Mouse (Mus musculus) heart, postnatal 4 days (tissue): ENCODE measurements around the gene Celf6. TPM values are rescaled to one million over a fixed set of nuclear protein-coding genes. Genes with fewer than 3 reads are reported as not detected.
A peak's percentile ranks its signal among the peaks of the same experiment; 100 is the strongest.

Experiments
- DNase-seq: peaks from one replicate; pipeline ENCODE4 v3.0.0; 2021
- total RNA-seq, 2 experiments: library from RNA; stranded (reverse); gene quantifications; 2 replicates each; pipeline ENCODE4 v1.2.3; 2021

The Celf6 gene
- under 1 TPM; 0.09 to 0.12 TPM for total RNA-seq

DNA sequence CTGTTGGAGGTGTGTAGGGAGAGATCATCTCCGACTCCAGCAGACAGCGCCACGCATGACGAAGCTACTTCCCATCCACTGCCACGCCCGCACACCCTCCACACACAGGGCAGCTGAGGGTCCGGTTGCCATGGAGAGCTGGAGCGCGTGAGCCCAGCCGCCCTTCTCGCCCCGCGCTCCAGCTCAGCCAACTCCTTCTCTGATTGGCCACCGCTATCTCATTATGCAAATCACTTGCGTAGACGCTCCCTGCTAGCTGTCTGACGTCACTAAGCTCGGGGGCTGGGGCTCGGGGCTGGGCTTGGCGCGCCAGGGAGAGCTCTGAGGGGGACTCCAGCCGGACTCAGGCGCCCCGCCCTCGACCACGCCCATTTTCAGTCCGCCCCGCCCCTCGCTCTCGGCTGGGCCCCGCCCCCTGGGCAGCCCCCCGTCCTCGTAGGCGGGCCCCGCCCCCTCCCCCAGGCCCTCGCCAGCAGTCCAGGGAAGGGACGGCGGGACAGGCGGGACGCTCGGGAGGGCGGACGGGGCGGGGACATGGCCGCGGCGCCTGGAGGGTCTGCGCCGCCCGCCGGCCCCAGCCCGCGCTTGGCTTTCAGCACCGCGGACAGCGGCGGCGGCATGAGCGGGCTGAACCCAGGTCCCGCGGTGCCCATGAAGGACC is at the start of gene Celf6:
Gene Celf6, plus strand, starts transcription at position 74 of the 661 bp plus-strand sequence.
- DNase-seq: peak; percentile 94

DNA sequence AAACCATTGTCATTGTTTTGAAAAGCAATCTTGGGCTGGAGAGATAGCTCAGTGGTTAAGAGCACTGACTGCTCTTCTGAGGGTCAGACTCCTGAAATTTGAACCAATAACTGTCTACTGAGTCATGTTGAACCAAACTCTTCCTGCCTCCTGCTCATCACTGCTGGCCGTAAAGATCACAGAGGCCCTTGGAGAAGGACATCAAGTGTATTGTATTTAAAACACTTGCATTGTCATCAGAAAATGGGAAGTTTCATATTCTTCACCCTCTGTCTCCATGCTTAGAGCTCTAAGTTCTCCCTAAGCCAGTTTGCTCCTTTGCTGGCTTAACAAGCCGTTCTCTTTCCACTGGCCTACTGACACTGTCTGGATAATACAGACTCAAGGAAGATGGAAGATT is 49.4 kb upstream of the Celf6 start:
- DNase-seq: no peak

DNA sequence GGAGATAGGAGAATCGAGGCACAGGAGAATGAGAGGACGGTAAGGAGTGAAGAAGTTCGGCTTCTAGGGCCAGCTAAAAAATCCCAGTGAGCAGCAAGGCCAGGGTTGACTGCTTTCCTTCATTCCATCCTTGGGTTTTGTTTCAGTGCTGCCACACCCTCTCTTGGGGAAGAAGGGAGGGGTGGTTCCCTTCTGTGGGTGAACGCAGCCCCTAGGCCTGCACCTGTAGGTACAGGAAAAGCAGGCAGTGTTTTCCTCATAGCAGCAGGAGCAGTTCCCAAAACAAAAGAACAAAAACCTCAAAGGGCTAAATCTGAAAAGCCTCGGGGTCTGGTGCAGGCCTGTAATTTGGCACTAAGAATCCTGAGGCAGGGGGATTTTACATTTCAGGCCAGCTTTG is 46.1 kb upstream of the Celf6 start:
- no peak for DNase-seq

DNA sequence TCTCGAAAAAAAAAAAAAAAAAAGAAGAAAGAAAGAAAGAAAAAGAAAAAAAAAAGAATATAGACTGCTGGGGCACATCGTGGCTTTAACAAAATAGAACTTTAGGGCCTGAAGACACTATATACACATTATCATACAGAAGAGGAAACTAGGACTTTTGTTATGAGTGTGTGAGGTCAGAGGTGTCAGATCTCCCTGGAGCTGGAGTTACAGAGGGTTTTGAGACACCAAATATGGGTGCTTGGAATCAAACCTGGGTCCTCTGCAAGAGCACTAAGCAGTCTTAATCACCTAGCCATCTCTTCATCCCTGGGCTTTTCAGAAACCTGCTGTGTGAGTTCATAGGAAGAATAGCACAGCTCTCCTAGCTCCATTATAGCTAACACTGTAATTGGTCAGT is 44.3 kb upstream of the Celf6 start:
- no peak for DNase-seq

DNA sequence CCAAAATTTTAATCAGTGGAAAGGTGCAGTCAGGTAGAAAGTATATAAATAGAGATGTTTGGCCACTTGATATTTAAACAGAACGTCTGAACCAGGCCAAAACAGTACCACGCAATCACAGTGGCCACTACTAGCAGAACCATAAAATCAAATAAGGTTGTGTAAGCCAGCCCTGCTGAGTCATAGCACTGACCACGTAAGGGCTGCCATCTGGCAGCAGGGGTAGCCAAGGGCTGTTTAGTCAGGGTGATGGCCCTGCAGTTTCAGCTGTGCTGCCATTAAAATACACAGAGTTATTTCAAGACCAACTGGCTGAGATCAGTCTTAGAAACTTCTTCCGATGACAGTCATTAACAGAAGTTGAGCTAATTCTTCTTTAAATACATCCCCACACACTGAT is 43.8 kb upstream of the Celf6 start:
- no peak for DNase-seq

DNA sequence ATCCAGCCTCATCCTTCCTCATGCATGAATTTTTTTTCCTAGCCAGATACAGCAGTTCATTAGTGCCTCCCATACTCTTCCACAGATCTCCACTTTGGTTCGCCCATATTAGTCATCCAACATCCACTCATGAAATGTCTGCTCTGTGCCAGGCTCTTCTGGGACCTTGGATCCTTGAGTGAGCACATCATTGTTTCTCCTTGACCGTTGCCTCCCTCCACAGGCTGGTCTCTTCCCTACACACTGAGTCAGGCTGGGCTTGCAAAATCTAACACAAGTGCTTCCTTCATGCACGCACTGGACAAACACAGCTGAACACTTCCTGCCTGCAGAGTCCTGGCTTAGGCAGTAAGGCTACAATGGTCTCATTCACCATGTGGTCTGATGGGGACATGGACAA is 40.1 kb upstream of the Celf6 start:
- peak; percentile 15 for DNase-seq

DNA sequence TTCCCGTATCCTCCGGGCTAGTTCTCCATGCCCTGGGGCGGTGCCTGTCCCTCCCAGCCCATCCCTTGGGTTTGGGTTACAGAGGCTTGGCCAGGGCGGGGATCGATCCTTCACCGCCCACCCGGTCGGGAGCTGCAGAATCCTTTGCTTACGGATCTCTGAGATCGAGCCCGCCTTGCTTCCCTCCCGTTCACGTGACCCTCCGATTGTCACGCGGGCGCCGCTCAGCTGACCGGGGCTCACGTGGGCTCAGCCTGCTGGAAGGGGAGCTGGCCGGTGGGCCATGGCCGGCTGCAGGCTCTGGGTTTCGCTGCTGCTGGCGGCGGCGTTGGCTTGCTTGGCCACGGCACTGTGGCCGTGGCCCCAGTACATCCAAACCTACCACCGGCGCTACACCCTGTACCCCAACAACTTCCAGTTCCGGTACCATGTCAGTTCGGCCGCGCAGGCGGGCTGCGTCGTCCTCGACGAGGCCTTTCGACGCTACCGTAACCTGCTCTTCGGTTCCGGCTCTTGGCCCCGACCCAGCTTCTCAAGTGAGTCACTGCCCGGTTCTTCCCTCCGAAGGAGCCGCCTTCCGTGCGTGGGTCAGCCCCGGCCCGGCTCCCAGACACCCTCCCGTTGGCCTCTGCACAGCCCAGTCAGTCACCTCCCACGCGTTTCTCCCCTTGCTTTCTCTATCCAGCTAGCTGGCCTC is 38.1 kb upstream of the Celf6 start, which contains the start of the genes Hexa and Tmem202:
Gene Hexa, plus strand, starts transcription at position 100 of the 697 bp plus-strand sequence.
Gene Tmem202, minus strand, starts transcription at position 407 of the 697 bp plus-strand sequence.
- peak; percentile 83 for DNase-seq

DNA sequence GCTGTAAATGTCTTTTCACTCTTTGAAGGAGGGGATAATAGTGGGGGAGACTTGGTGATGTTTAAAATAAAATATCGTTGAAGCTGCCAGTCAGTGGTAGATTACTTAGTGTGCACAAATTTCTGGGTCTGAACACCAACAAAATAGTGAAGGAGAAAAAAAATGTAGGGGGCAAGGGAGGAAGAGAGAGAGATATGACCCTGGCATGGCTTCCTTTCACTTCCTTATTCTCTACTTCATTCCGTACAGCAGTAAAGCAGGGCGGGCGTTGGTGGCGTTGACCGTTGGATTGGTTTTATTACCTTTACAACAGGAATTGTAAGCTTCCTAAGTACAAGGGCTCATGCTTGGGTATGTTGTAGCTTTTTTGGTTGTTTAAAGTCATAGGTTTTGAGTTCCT is 36.1 kb upstream of the Celf6 start:
- DNase-seq: no peak

DNA sequence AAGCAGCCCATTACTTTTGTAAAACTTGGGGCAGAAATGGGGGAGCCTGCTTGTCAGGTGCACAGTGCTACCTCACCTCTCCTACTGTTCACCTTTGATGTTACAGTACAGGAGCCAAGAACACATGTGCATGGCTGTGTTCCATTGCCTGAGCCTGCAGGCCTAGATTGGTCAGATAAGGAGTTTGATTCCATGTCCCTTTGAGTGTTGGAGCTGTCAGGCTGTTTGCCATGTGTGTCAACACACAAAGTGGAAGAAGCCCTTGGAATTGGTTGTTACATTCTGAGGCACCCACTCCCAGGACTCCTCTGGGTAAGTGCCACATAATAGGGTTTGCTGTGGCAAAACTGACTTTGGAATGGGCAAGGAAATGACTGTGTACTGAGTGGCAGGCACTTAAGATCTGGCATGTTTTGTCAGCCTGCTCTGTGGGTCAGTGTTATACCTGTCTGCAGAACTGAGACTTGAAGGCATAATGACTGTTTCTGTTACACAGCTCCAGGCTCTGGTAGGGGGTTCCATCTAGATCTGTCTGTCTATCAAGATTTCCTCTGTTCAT is 34.9 kb upstream of the Celf6 start:
- no peak for DNase-seq

DNA sequence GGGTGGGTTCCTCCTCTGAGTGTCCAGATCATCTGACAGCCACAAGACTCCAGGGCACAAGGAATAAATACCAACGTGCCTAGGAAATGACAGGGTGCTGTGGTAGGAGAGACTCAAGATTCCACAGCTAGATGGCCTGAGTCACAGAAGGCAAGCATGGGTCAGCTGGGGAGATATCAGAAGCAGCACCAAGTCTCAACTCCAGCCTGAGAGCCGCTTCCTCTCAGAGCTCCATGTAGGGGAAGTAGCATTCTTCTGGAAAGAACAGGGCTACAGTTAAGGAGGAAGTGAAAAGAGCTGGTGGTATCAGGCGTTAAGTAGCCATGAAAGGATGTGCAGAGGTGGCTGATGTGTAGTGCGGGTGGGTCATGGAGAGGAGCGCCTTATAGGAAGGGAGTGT is 33.0 kb upstream of the Celf6 start:
- no peak for DNase-seq

DNA sequence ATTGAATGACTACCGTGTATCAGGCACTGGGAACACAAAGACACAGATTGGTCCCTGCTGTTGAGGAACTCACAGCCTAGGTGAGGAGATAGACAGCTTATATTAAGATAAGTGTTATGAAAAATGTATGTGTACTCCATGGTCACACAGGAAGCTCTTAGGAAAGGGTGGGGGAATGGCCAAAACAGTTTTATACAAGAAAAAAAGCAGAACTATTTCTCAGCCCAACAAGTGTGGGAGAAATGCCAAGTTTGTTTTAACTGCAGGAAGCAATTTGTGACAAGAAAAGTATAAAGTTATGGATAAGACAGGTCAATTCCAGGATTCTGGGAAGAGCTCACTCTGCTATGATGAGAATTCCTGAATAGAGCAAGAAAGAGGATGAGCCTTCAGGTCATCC is 29.8 kb upstream of the Celf6 start:
- no peak for DNase-seq

DNA sequence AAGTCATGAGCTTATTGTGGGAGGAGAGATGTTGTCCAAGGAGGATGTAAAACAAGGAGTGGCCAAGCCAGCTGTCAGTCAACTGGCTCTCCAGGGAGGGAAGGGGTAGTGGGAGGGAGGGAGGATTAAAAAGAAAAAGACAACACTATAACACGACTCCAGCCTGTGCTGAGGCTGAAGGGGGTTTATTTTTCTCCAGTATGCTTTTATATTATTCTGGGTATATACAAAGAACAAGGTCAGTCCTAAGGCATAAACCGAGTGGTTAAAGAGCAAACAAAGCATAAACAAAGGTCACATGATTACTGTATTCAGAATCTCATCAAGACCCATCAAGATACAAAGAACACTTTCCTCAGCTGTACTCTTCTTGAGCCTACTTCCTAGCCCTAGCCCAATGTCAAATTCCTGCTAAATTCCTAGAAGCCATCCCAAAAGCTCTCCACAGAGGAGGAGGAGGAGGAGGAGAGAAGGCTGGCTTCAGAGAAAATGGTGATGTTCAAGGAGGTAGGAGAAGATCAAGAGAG is 28.7 kb upstream of the Celf6 start:
- DNase-seq: no peak

DNA sequence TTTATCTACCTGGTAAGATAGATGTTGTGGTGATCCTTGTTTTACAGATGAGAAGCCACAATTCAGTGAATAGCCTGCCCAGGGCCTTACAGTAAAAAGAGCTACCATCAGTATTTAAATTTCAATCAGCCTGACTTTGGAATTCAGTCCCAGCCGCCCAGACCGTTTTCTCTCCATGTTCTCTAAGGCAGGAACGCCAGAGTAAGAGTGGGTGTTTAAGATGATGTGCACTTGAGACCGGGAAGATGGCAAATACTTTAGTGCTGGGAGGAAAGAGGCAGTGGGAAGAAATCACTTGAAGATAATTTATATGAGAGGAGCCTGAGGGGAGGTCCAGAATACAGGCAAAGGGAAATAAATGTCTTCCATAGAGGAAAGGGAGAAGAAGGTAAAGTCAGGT is 27.6 kb upstream of the Celf6 start:
- no peak for DNase-seq

DNA sequence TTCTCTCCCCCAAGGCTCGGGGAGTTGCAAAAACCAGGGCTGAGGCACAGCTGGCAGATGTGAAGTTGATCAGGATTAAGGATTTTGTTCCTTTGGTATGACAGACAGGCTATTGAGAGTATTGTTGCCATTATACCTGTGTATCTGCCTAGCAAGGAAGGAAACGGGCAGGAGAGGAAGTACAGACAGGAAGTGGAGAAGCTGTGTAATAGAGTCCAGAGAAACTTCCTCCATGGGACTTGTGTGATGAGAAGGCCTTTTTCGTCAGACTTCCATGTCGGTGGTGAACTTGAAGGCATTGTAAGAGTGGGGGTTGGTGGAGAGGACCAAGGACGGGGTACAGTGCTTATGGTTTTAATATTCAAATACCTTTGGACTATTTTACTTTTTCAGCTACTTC is 26.7 kb upstream of the Celf6 start:
- no peak for DNase-seq

DNA sequence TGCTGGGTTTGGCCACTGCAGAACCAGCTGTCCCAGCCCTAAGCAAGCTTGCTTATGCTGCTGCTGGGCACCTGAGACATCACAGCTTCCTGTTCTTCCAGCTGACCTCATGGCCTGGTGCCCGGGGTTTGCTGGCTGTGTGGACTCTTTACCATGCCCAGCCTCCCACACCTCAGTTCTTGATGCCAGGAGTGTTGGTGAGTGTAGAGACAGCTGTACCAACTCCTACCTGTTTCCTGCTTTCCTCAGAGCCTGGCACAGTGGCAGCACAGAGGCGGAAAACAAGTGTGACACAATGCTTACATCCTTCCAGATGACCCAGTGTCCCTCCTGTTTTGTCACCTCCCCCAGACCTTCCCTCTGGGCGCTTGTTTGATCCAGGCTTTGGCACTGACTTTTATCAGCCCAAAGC is 26.1 kb upstream of the Celf6 start:
- DNase-seq: peak; percentile 42

DNA sequence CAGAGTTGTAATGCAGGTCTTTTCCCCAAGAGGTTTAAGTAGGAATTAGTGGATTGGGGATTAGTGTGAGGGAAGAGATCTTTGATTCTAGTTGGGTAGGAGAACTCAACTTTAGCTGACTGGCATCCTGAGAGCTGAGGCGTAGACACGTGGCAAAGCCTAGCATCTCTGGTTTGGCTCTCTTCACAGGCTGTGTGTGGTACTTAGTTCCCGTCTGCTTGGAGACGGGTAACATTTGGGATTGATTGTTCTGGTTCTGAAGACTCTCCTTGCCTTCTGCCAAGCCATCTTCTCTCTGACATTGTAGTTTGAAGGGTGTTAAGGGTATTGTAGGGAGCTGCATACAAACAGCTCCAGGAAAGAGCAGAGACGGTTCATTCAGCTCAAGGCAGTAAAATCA is 25.1 kb upstream of the Celf6 start:
- DNase-seq: no peak

DNA sequence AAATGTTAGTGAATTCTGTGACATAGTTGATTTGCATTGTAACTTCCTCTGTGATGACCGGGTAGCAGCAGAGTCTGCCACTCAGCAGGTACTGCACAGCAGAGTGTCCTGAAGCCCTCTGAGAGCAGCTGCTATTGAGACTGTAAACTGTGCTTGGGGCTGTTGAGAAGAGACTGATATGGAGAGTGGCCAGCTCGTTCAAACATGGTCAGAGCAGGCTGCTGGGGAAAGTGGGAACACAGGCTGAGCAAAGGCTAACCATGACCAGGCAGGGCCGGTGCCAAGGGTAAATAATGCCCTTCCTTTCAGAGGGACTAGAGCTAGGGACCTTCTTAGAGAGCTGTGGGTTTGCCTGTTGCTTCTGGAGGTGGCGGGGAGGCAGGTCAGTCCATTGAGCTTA is 24.0 kb upstream of the Celf6 start:
- DNase-seq: peak; percentile 21

DNA sequence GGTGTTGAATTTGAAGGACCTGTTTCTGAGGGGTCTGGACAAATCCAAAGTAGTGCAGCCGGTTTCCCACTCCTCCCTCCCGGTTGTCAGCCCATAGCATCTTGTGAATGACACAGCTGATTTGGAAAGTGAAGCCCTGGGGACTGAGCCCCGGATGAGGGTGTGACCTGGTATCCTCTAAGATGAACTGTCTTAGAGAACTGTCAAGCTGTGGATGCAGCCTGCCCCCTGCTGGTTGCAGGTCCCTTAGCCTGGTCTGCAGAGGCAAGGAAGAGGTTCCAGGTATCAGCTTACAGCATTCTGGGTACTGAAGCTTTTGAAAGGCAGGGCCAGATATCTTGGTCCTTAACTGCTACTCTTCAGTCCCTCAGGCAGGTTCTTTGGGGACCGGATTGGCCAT is 12.1 kb upstream of the Celf6 start:
- DNase-seq: peak; percentile 86

DNA sequence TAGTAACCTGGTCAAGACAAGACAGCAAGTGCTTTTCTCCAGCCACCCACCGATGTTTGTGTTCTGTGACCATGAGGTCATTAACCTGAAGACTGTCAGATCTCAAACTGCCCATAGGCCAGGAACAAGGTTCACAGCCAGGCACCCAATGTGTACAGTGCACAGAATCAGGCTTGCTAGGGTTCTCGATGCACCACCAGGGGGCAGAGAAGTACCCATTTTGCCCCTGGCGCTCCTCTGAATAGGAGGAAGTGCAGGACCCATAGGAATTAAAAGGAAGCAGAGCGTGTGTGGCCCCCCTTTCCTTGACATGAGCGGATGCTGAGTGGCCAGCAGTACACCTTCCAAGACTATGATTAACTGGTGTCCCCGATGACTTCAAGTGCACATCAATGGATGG is 10.6 kb upstream of the Celf6 start:
- peak; percentile 76 for DNase-seq

DNA sequence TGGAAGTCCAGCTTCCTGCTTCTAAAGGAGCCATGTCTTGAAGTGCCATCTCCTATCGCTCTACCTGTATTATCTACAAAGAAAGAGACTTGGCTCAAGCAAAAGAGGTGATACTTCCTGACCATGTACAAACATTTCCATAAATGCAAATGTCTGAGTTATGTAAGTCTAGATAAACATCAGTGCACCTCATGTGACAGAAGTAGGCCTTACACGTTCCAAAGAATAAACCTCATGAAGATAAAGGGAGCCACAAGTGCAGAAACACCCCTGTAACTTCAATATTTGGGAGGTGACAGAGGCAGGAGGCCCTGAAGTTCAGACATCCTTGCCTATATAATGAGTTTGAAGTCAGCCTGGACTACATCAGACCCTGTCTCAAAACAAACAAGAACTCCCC is 5.9 kb upstream of the Celf6 start:
- DNase-seq: no peak

DNA sequence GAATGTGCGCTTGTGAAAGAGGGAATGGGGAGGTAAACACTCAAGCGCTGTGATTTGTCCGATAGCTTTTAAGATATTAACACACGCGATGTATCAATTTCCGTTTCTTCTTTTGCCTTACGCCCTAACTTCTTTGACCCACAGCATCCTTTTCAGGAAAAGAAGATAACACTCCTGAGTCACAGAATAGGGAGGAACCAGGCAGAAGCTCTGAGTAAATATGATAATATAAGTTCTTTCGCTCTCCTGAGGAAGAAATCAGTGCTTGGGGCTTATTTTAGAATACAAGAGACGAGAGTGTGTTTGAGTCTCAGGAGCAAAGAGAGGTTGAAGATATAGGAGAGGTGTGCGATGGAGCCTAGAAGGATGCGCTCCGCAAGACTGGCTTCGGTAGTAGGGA is 316 bp upstream of the Celf6 start:
- no peak for DNase-seq

DNA sequence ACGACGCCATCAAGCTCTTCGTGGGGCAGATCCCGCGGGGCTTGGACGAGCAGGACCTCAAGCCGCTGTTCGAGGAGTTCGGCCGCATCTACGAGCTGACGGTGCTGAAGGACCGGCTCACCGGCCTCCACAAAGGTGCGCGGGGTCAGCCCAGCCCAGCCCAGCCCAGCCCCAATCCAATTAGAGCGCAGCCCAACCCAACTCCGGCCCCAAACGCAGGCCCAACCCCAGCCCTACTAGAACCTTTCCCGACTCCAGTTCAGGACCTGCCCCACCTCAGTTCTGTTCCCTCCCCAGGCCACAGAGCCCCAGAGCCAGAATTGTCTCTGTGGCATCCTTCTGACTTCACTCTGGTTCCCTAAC is 769 bp downstream of the Celf6 start:
- no peak for DNase-seq

DNA sequence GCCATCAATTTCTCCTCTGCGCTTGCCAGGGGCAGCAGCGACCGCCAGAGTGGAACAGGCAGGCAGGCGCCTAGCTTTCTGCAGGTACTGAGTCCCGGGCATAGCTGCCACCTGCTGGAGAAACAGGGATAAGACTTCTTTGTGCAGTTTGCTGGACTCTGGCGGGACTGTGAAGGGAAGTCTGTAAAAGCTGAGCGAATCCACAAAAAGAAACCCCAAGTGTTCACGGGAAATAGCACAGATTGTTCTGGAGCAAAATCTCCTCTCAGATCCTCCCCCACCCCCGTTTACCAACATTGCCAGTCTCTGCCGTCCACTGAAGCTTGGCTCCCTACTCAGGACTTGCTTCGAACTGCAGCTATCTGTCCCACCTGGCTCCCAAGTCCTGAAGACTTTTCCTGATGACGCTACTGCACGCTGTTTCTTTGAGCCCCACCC is 7.2 kb downstream of the Celf6 start:
- DNase-seq: peak; percentile 80

DNA sequence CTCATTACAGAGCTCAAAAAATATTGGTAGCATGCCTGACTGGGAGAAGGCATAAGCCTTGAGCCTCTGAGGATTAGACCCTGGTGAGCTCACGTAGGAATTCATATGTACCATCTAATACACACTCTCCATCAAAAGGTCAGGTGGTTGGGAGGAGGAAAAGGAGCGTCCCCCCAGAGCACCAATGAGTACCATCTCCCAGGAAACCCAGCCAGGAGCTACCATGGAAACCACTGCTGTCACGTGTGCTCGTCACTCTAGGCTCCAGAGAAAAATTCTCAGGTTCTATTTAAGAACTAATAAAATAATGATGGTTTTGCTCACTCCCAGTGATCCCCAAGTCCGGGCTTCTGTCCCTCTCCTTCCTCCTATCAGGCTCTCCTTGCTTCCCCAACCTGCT is 10.5 kb downstream of the Celf6 start:
- DNase-seq: no peak
